Mouse (Mus musculus): ENCODE data around the gene Micu1. TPM values are rescaled to one million over a fixed set of nuclear protein-coding genes. Genes with fewer than 3 reads are reported as not detected.

Micu1 gene
- total RNA-seq, 2 experiments from 2014 or later, result 63.7 to 70.3 TPM

- intact Hi-C loops (cut with DNase I; ENCODE audit: low total_unique reads), result no loop called here
Observed at GRCm38 (mm10) chr10:59768369-59769079, 66.2 kb downstream of the Micu1 start.

GRCm38 (mm10) chr10:59771375-59772048 is 69.2 kb downstream of the Micu1 start:
- intact Hi-C loops (cut with DNase I; ENCODE audit: low total_unique reads), result no loop called here
- DNase-seq, result no peak

More at GRCm38 (mm10) chr10:59768369-59769079, 66.2 kb downstream of the Micu1 start:
- DNase-seq, result no peak

- no peak for DNase-seq
- intact Hi-C loops (cut with DNase I; ENCODE audit: low total_unique reads), result no loop called here
Observed at GRCm38 (mm10) chr10:59772049-59772397, 69.7 kb downstream of the Micu1 start.

GRCm38 (mm10) chr10:59773441-59774140 is 71.3 kb downstream of the Micu1 start:
- intact Hi-C loops (cut with DNase I; ENCODE audit: low total_unique reads), result no loop called here
- DNase-seq, result no peak

- intact Hi-C loops (cut with DNase I; ENCODE audit: low total_unique reads), result no loop called here
- no peak for DNase-seq
Observed at GRCm38 (mm10) chr10:59774141-59774534, 71.9 kb downstream of the Micu1 start.

GRCm38 (mm10) chr10:59777246-59777645 is 75.0 kb downstream of the Micu1 start:
- intact Hi-C loops (cut with DNase I; ENCODE audit: low total_unique reads), result no loop called here
- no peak for DNase-seq

GRCm38 (mm10) chr10:59778137-59778710 is 75.9 kb downstream of the Micu1 start:
- intact Hi-C loops (cut with DNase I; ENCODE audit: low total_unique reads), result no loop called here
- DNase-seq, result no peak

GRCm38 (mm10) chr10:59780698-59781097 is 78.4 kb downstream of the Micu1 start:
- intact Hi-C loops (cut with DNase I; ENCODE audit: low total_unique reads), result no loop called here
- no peak for DNase-seq

GRCm38 (mm10) chr10:59781205-59781931 is 79.1 kb downstream of the Micu1 start:
- DNase-seq, result no peak
- intact Hi-C loops (cut with DNase I; ENCODE audit: low total_unique reads), result no loop called here

- DNase-seq, result peak; percentile 17
- intact Hi-C loops (cut with DNase I; ENCODE audit: low total_unique reads), result no loop called here
Observed at GRCm38 (mm10) chr10:59784731-59785685, 82.7 kb downstream of the Micu1 start.

GRCm38 (mm10) chr10:59786289-59786688 is 84.0 kb downstream of the Micu1 start:
- intact Hi-C loops (cut with DNase I; ENCODE audit: low total_unique reads), result no loop called here
- peak; percentile 37 for DNase-seq

GRCm38 (mm10) chr10:59787140-59787800 is 85.0 kb downstream of the Micu1 start:
- DNase-seq, result no peak
- intact Hi-C loops (cut with DNase I; ENCODE audit: low total_unique reads), result no loop called here

GRCm38 (mm10) chr10:59787870-59788269 is 85.6 kb downstream of the Micu1 start:
- no peak for DNase-seq
- intact Hi-C loops (cut with DNase I; ENCODE audit: low total_unique reads), result no loop called here

- intact Hi-C loops (cut with DNase I; ENCODE audit: low total_unique reads), result no loop called here
- no peak for DNase-seq
Observed at GRCm38 (mm10) chr10:59790291-59790929, 88.1 kb downstream of the Micu1 start.

GRCm38 (mm10) chr10:59791896-59792295 is 89.6 kb downstream of the Micu1 start:
- DNase-seq, result no peak
- intact Hi-C loops (cut with DNase I; ENCODE audit: low total_unique reads), result no loop called here

GRCm38 (mm10) chr10:59792575-59793176 is 90.4 kb downstream of the Micu1 start:
- intact Hi-C loops (cut with DNase I; ENCODE audit: low total_unique reads), result no loop called here
- no peak for DNase-seq

GRCm38 (mm10) chr10:59793454-59793853 is 91.2 kb downstream of the Micu1 start:
- DNase-seq, result no peak
- intact Hi-C loops (cut with DNase I; ENCODE audit: low total_unique reads), result no loop called here
